Mouse (Mus musculus) hindbrain, postnatal 0 days (tissue): ENCODE data around the gene Ddx4. TPM values are rescaled to one million over a fixed set of nuclear protein-coding genes. Genes with fewer than 3 reads are reported as not detected.

ENCODE experiments used
- ATAC-seq: fragments of 200-750 bp; cut with Nextera tagmentation; 2 replicates; pipeline ENCODE4 v1.8.0; 2017; ENCODE audit warnings: mild to moderate bottlenecking, moderate TSS enrichment, moderate library complexity
- DNase-seq: peaks from one replicate; pipeline ENCODE4 v3.0.0-alpha.2; 2015; ENCODE audit warnings: low spot score
- H3K27ac ChIP-seq: fragments of 300-500 bp; sonication (generic); 2 replicates; pipeline ENCODE4 v1.5.1; 2014; ENCODE audit warnings: mild to moderate bottlenecking
- H3K27me3 ChIP-seq: fragments of 300-500 bp; sonication (generic); 2 replicates; pipeline ENCODE4 v1.6.1; 2014; ENCODE audit warnings: low read length, mixed read lengths; ENCODE audit not compliant: insufficient read depth
- H3K36me3 ChIP-seq: fragments of 300-500 bp; sonication (generic); 2 replicates; pipeline ENCODE4 v1.6.1; 2014; ENCODE audit warnings: low read length, mixed read lengths; ENCODE audit not compliant: insufficient read depth
- H3K4me1 ChIP-seq: fragments of 300-500 bp; sonication (generic); 2 replicates; pipeline ENCODE4 v1.6.1; 2014; ENCODE audit warnings: antibody characterized with exemption, low read length, mixed read lengths; ENCODE audit not compliant: insufficient read depth
- H3K4me2 ChIP-seq: fragments of 300-500 bp; sonication (generic); 2 replicates; pipeline ENCODE4 v1.6.1; 2014; ENCODE audit warnings: low read depth, mild to moderate bottlenecking, low read length, moderate library complexity, mixed read lengths
- H3K4me3 ChIP-seq: fragments of 300-500 bp; sonication (generic); 2 replicates; pipeline ENCODE4 v1.5.1; 2014; ENCODE audit warnings: low read length
- H3K9ac ChIP-seq: fragments of 300-500 bp; sonication (generic); replicated peaks from 2 replicates; pipeline ENCODE4 v1.6.1; 2014; ENCODE audit warnings: mild to moderate bottlenecking, low read length, moderate library complexity, mixed read lengths
- H3K9me3 ChIP-seq: fragments of 300-500 bp; sonication (generic); 2 replicates; pipeline ENCODE4 v1.6.1; 2016; ENCODE audit warnings: low read length, mixed read lengths
- CTCF ChIP-seq: IDR thresholded peaks from 2 replicates; pipeline ENCODE4 v1.5.1; 2016; ENCODE audit warnings: antibody characterized with exemption, control low read depth, low read depth
- WGBS: fragments of 180-500 bp; shearing (Covaris S2); extraction: QIAGEN DNeasy Blood & Tissue Kit; methylation state at CpG from one replicate; pipeline ENCODE4 v1.1.7; 2014; 5-methylcytosine and 5-hydroxymethylcytosine counted together
- polyA plus RNA-seq: library from polyadenylated mRNA; unstranded; fragments of >200 nt; fragmentation: Nextera tagmentation; extraction: Ambion mirVana; gene quantifications from 2 replicates; pipeline ENCODE4 v1.2.1, GENCODE M21; 2015
- total RNA-seq: library from RNA; depleted of rRNA; stranded (reverse); fragments of >200 nt; gene quantifications from 2 replicates; pipeline ENCODE4 v1.2.3, GENCODE M21; 2014

Gene Ddx4
- total and polyA plus RNA-seq, 2 experiments from 2014 or later = 0.37 to 0.41 TPM

GRCm38 (mm10) chr13:112642897-112643296 is 9.4 kb downstream of the Ddx4 start:
- Histone ChIP-seq H3K9me3 (no peaks in the 10 kb centered on the region), H3K27me3 (no peaks in the 10 kb centered on the region), H3K4me3 (no peak overlapping the region), H3K4me2 (no peak overlapping the region), H3K9ac (no peak overlapping the region), H3K4me1 (no peaks in the 10 kb centered on the region), H3K27ac (no peak overlapping the region), H3K36me3 (no peaks in the 10 kb centered on the region)
- ATAC-seq = no peak
- TF ChIP-seq CTCF = no peak
- WGBS = 83% methylated on average over 3 of the region's 3 CpGs
- no peak for DNase-seq

DNA sequence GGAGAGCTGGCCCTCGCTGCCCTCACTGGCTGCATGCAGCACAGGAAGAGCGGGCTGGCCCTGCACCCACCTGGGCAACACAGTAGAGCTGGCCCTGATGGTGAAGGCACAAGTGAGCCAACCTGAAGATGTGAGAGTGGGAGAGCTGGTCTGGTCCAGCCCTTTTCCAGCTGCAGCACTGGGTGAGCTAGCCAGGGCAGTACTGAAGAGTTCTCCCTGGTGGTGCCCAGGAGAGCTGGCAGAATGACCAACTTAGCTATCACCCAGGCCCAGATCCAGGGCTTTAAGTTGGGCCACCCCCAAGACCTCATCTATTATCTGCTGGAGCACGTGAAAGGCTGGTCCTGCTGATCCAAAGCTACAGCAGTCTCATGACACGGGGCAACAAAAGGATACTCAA is 13.2 kb downstream of the Ddx4 start:
- Histone ChIP-seq H3K9ac (no peak overlapping the region), H3K9me3 (no peaks in the 10 kb centered on the region), H3K4me2 (no peak overlapping the region), H3K27me3 (no peaks in the 10 kb centered on the region), H3K27ac (no peak overlapping the region), H3K36me3 (no peaks in the 10 kb centered on the region), H3K4me3 (no peak overlapping the region), H3K4me1 (no peaks in the 10 kb centered on the region)
- TF ChIP-seq CTCF = no peak
- WGBS = 58% methylated on average over 4 of the region's 4 CpGs
- no peak for DNase-seq
- no peak for ATAC-seq

DNA sequence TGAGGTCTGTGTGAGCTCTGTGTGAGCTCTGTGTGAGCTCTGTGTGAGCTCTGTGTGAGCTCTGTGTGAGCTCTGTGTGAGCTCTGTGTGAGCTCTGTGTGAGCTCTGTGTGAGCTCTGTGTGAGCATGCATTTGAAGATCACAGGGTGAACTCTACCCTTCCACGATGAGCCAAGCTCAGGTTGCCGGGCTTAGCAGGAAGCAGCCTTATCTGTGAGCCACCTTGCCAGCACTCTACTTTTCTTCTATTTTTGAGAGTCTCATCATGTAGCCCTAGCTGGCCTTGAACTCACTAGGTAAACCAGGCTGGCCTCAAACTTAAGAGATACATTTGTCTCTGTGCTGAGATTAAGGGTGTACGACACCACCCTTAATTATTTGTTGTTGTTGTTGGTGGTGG is 15.8 kb downstream of the Ddx4 start:
- DNase-seq = no peak
- Histone ChIP-seq H3K36me3 (no peaks in the 10 kb centered on the region), H3K9ac (no peak overlapping the region), H3K27ac (no peak overlapping the region), H3K9me3 (no peaks in the 10 kb centered on the region), H3K4me3 (no peak overlapping the region), H3K27me3 (no peaks in the 10 kb centered on the region), H3K4me1 (no peaks in the 10 kb centered on the region), H3K4me2 (no peak overlapping the region)
- ATAC-seq = no peak
- TF ChIP-seq CTCF = no peak
- WGBS = 42% methylated on average over 3 of the region's 3 CpGs

DNA sequence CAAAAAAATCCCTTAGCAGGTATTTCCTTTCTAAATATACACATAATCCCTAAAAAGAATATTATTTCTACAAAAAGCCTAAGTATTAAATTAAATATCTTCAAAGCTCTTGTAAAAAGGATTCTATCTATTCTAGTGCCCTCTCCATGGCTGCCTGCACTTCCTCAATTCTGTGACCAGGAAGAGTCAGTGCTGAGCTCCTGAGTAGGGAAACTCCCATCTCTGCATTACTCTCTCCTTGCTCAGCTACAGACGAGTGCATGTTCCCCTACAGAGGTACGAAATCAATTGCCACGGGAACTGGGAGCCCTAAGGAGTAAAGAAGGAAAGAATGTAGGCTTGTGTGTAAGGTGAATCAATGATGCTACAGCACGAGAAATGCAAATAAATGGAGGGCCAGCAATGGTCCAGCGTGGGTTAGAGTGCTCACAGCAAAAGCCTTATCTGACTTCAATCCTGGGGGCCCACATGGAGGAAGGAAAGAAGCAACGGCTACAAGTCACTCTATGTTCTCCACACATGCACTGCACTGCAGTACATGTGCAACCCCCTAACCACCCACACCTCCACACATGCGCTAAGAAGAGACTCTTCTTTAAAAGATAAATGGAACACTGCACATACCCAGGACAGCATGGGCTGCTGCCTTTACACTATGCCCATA is 17.0 kb downstream of the Ddx4 start:
- WGBS = 65% methylated on average over 7 of the region's 7 CpGs
- no peak for TF ChIP-seq CTCF
- Histone ChIP-seq H3K4me1 (no peaks in the 10 kb centered on the region), H3K27me3 (no peaks in the 10 kb centered on the region), H3K9me3 (no peaks in the 10 kb centered on the region), H3K27ac (no peak overlapping the region), H3K36me3 (no peaks in the 10 kb centered on the region), H3K9ac (no peak overlapping the region), H3K4me3 (no peak overlapping the region), H3K4me2 (no peak overlapping the region)
- ATAC-seq (no peak), DNase-seq (no peak)

DNA sequence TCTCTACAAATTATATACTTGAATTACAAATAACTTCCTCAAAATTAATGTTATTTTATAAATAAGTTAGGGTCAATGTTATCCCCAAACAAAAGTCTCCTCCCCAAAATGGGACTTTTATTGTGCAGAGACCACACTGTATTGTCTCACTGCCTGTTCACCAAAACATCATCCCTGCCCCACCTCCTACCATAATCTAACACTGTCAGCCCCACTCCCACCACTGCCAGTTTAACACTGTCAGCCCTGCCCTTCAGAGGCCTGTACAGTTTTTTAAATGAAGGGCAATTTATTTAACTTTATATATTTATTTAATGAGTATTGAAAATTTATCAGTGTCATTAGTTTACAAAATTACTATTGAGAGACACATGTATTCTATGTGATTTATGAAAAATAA is 26.7 kb downstream of the Ddx4 start:
- no peak for DNase-seq
- Histone ChIP-seq H3K4me1 (no peaks in the 10 kb centered on the region), H3K9ac (no peak overlapping the region), H3K4me3 (no peak overlapping the region), H3K27ac (no peak overlapping the region), H3K27me3 (no peaks in the 10 kb centered on the region), H3K36me3 (no peaks in the 10 kb centered on the region), H3K9me3 (no peaks in the 10 kb centered on the region), H3K4me2 (no peak overlapping the region)
- TF ChIP-seq CTCF = no peak
- no peak for ATAC-seq

- TF ChIP-seq CTCF = no peak
- no peaks in the 10 kb centered on the region for H3K4me1 ChIP-seq
- no peak overlapping the region for H3K27ac ChIP-seq
- ATAC-seq (no peak), DNase-seq (no peak)
- H3K9ac ChIP-seq = no peak overlapping the region
- no peak overlapping the region for H3K4me2 ChIP-seq
- no peaks in the 10 kb centered on the region for H3K27me3 ChIP-seq
- H3K36me3 ChIP-seq = no peaks in the 10 kb centered on the region
- H3K9me3 ChIP-seq = no peaks in the 10 kb centered on the region
- WGBS = 86% methylated on average over 3 of the region's 3 CpGs
- no peak overlapping the region for H3K4me3 ChIP-seq
Observed at GRCm38 (mm10) chr13:112624622-112625021, 27.7 kb downstream of the Ddx4 start.

DNA sequence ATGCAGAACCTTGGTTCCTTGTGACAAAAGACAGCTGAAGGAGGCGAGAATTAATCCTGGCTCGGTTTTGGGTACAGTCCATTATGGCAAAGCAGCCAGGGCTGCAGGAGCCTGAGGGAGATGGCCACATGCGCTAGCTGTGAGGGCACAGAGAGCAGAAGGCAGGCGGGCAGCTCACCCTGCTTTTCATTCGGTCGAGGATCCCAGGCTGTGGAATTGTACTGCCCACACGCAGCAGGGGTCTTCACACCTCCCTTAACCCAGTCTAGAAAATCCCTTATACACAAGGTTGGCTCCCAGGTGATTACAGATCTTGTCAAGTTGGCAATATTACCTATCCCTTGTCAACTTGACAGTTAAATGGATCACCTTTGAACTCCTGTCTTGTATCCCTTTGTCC is 28.6 kb downstream of the Ddx4 start:
- Histone ChIP-seq H3K4me2 (no peak overlapping the region), H3K9me3 (no peaks in the 10 kb centered on the region), H3K27me3 (no peaks in the 10 kb centered on the region), H3K36me3 (no peaks in the 10 kb centered on the region), H3K9ac (no peak overlapping the region), H3K4me1 (no peaks in the 10 kb centered on the region), H3K4me3 (no peak overlapping the region), H3K27ac (no peak overlapping the region)
- WGBS = 49% methylated on average over 7 of the region's 7 CpGs
- no peak for TF ChIP-seq CTCF
- ATAC-seq (no peak), DNase-seq (no peak)
